Mouse (Mus musculus) stomach, postnatal 0 days (tissue): ENCODE results near the gene Abraxas1. TPM values are rescaled to one million over a fixed set of nuclear protein-coding genes. Genes with fewer than 3 reads are reported as not detected.
A peak's percentile ranks its signal among the peaks of the same experiment; 100 is the strongest.

ENCODE experiments used
- ATAC-seq: fragments of 200-750 bp; cut with Nextera tagmentation; 2 replicates; pipeline ENCODE4 v1.8.0; 2017; ENCODE audit not compliant: low FRiP score, low TSS enrichment
- DNase-seq: peaks from one replicate; pipeline ENCODE4 v3.0.0-alpha.2; 2016; ENCODE audit warnings: low spot score
- H3K27ac ChIP-seq: fragments of 300-500 bp; sonication (generic); replicated peaks from 2 replicates; pipeline ENCODE4 v1.5.1; 2014; ENCODE audit warnings: mild to moderate bottlenecking, control low read depth
- H3K27me3 ChIP-seq: fragments of 300-500 bp; sonication (generic); 2 replicates; pipeline ENCODE4 v1.6.1; 2014; ENCODE audit warnings: low read length; ENCODE audit not compliant: control insufficient read depth, insufficient read depth
- H3K36me3 ChIP-seq: fragments of 300-500 bp; sonication (generic); 2 replicates; pipeline ENCODE4 v1.6.1; 2014; ENCODE audit warnings: low read length, mixed read lengths; ENCODE audit not compliant: control insufficient read depth, insufficient read depth
- H3K4me1 ChIP-seq: fragments of 300-500 bp; sonication (generic); replicated peaks from 2 replicates; pipeline ENCODE4 v1.6.1; 2014; ENCODE audit warnings: antibody characterized with exemption; ENCODE audit not compliant: control insufficient read depth, insufficient read depth
- H3K4me2 ChIP-seq: fragments of 300-500 bp; sonication (generic); replicated peaks from 2 replicates; pipeline ENCODE4 v1.6.1; 2014; ENCODE audit warnings: low read depth, mild to moderate bottlenecking, control low read depth, moderate library complexity
- H3K4me3 ChIP-seq: fragments of 300-500 bp; sonication (generic); 2 replicates; pipeline ENCODE4 v1.5.1; 2014; ENCODE audit warnings: low read depth, low read length, control low read depth
- H3K9ac ChIP-seq: fragments of 300-500 bp; sonication (generic); 2 replicates; pipeline ENCODE4 v1.6.1; 2014; ENCODE audit warnings: mild to moderate bottlenecking, low read length, control low read depth, mixed read lengths
- H3K9me3 ChIP-seq: fragments of 300-500 bp; sonication (generic); 2 replicates; pipeline ENCODE4 v1.6.1; 2016; ENCODE audit warnings: low read length; ENCODE audit not compliant: control insufficient read depth
- CTCF ChIP-seq: IDR thresholded peaks from 2 replicates; pipeline ENCODE4 v1.5.1; 2016; ENCODE audit warnings: antibody characterized with exemption, low read depth, mild to moderate bottlenecking, moderate library complexity
- EP300 ChIP-seq: optimal IDR thresholded peaks from 2 replicates; pipeline ENCODE3; 2016; ENCODE audit warnings: antibody characterized with exemption
- WGBS: fragments of 180-500 bp; shearing (Covaris S2); extraction: QIAGEN DNeasy Blood & Tissue Kit; methylation state at CpG from one replicate; pipeline ENCODE4 v1.1.7; 2014; 5-methylcytosine and 5-hydroxymethylcytosine counted together
- polyA plus RNA-seq: library from polyadenylated mRNA; unstranded; fragments of >200 nt; fragmentation: Nextera tagmentation; extraction: Ambion mirVana; gene quantifications from 2 replicates; pipeline ENCODE4 v1.2.1, GENCODE M21; 2015

Gene Abraxas1
- polyA plus RNA-seq, 1 experiment from 2014 or later = 13.0 TPM

DNA sequence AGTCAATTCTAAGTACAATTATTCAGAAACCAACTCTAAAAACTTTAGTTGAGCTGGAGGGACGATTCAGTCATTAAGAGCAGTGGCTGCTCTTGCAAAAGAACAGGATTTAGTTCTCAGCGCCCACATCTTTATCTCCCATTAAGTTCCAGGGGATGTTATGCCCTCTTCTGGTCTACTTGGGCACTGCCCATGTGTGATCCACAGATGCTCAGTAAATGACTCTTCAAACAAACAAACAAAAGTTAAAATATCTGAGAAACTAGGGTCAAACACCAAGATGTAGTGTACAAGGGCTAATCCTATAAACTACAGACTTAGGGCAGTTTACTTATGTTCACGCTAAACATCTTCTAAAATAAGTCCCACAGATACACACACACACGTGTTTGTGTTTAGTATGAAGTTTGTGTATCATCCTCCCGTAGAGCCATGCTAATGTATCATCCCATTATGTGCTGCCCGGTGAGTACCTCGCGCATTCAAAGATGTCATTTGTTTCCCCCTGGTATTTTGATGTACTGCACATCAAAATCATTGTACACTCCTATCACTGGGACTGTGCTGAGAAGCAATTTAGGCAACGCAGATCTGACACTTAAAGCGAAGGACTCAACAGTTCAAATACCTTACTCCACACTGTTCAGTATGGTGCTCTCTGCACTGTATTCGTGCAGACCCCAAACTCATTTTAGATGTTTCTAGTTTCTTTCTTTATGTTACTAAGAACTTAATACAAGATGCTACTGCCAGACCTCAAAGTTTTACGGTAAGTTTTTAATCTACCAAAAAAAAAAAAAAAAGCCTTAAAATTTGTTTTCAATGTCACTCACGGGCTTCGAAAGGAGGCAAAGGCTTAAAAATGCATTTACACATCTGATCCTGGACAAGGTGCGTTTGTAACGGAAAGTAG lies 941 bp downstream of the Abraxas1 start:
- WGBS = 28% methylated on average over 16 of the region's 16 CpGs
- peak overlapping the region; percentile 97 for H3K4me2 ChIP-seq

DNA sequence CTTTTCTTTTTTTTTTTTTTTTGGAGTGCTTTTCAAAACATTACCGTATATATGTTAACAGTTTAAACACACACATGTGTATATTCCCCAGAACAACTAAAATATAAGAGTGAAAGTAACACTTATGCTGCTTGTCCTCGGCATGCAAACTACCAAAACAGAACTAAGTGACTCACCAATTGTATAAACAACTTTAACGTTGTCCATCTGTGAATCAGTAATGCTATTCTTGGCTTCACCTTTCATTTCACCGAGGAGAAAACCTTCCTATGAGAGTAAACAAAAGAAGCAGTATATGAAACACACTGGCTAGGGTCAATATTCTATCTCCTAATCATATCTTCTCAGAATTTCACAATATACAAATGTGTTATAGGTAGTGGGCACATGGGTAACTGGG lies 2.4 kb downstream of the Abraxas1 start:
- no peak overlapping the region for H3K4me2 ChIP-seq
- WGBS = 37% methylated on average over 4 of the region's 4 CpGs
- no peaks in the 10 kb centered on the region for H3K36me3 ChIP-seq
- H3K9me3 ChIP-seq = no peaks in the 10 kb centered on the region
- TF ChIP-seq CTCF (no peak), EP300 (no peak)
- no peak overlapping the region for H3K9ac ChIP-seq
- H3K4me1 ChIP-seq = no peaks in the 10 kb centered on the region
- no peak for DNase-seq
- no peak overlapping the region for H3K27ac ChIP-seq
- no peak for ATAC-seq
- no peak overlapping the region for H3K4me3 ChIP-seq
- H3K27me3 ChIP-seq = no peaks in the 10 kb centered on the region

More for the DNA sequence above, 941 bp downstream of the Abraxas1 start:
- Histone ChIP-seq H3K9me3 (no peaks in the 10 kb centered on the region), H3K9ac (peak overlapping the region; percentile 92), H3K36me3 (no peaks in the 10 kb centered on the region), H3K4me1 (no peaks in the 10 kb centered on the region), H3K27me3 (no peaks in the 10 kb centered on the region), H3K4me3 (peak overlapping the region; percentile 86), H3K27ac (peak overlapping the region; percentile 73; the same call in 1 of the 2 replicates)
- TF ChIP-seq CTCF = peak; percentile 55
- no peak for TF ChIP-seq EP300
- DNase-seq (no peak), ATAC-seq (no peak)

DNA sequence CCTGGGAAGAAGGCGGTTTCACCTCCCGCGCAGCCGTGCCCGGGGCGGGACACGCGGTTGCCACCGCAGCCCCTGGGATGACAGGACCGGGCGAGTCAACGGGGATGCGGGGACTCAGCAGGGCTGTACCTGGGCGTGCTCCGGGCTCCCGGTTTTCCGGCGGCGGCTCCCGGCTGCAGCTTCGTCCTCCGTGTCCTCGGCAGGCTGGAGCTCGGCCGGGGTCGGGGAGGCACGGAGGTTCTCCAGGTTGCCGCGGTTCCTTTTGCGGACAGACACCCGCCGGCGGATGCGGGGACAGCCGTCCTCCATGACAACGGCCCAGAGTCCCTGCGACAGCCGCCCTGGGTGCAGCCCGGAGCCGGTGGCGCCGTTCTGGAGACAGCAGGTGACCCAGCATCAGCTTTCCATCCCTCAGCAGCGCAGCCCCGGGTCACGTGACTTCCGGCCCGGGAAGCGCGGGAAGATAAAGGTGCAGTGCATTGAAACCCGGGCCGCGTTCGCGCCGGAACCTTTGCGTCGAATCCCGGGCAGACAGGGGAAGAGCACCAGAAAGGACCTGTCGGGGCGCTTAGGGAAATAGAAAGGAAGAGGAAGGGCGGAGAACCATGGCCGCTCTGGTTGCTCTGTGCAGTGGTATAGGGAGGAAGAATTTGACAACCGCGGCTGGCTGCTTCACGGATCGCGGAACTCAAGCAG lies 22.5 kb downstream of the Abraxas1 start, which contains the start of the genes Helq and Mrps18c:
Gene Helq, minus strand, starts transcription at position 434 of the 696 bp plus-strand sequence.
Gene Mrps18c, plus strand, starts transcription at position 463 of the 696 bp plus-strand sequence.
- Histone ChIP-seq H3K4me3 (peak within 1 kb of the TSS; percentile 79), H3K36me3 (0 out of 2 replicates have a peak, but pooled peaks cover 2% of the 10 kb centered on the region), H3K9me3 (no peaks in the 10 kb centered on the region), H3K4me1 (no peaks in the 10 kb centered on the region), H3K27ac (0 out of 2 replicates have a peak within 1 kb of the TSS, but pooled peaks have one; percentile 49), H3K4me2 (peak within 1 kb of the TSS; percentile 96), H3K9ac (peak within 1 kb of the TSS; percentile 73), H3K27me3 (no peaks in the 10 kb centered on the region)
- ATAC-seq (peak; percentile 96), DNase-seq (peak; percentile 94)
- TF ChIP-seq EP300 (no peak), CTCF (peak; percentile 20; the same call in 1 of the 2 replicates)
- WGBS = under 1% methylated on average over 67 of the region's 67 CpGs

DNA sequence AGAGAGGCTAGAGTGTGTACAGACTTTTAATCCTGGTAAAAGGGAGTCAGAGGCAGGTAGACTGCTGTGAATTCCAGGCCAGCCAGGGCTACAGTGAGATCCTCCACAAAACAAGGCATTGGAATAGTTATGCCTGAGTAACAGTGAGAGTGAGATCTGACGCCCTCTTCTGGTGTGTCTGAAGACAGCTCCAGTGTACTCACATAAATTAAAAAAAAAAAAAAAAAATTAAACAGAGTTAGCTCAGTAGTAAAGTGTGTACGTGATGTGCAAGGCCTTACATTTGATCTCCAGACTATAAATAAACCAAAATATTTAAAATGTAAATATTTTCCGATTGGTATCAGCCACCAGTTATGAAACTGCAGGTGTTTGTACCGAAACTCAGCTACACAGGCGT lies 26.7 kb downstream of the Abraxas1 start:
- no peaks in the 10 kb centered on the region for H3K9me3 ChIP-seq
- DNase-seq (no peak), ATAC-seq (no peak)
- TF ChIP-seq EP300 (no peak), CTCF (no peak; the same call in 1 of the 2 replicates)
- H3K36me3 ChIP-seq = peaks cover 5% of the 10 kb centered on the region; the same call in 1 of the 2 replicates
- 62% methylated on average over 5 of the region's 5 CpGs for WGBS
- H3K9ac ChIP-seq = no peak overlapping the region
- no peak overlapping the region for H3K27ac ChIP-seq
- no peaks in the 10 kb centered on the region for H3K4me1 ChIP-seq
- no peak overlapping the region for H3K4me2 ChIP-seq
- no peak overlapping the region for H3K4me3 ChIP-seq
- no peaks in the 10 kb centered on the region for H3K27me3 ChIP-seq

DNA sequence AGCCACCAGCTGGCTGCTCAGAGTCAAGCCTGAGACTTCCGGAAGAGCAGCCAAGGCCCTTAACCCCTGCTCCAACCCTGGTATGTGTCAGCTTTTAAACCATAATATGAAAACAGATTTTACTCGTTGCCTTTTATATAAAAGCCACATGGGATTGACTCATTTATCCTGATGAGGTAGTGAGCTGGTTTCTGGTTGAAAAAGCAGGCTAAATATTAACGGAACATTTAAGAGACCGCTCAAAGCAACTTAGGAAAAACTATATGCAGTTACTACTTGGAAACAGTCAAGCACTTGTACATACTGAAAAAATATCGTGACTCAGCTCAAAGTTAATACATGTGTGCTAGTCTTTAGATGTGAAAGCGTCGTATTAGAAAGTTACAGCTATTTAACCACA lies 28.5 kb downstream of the Abraxas1 start:
- WGBS = 79% methylated on average over 7 of the region's 7 CpGs
- no peak overlapping the region for H3K4me3 ChIP-seq
- H3K27me3 ChIP-seq = no peaks in the 10 kb centered on the region
- H3K4me2 ChIP-seq = no peak overlapping the region
- TF ChIP-seq EP300 (no peak), CTCF (no peak)
- H3K9me3 ChIP-seq = no peaks in the 10 kb centered on the region
- H3K9ac ChIP-seq = no peak overlapping the region
- DNase-seq = no peak
- ATAC-seq = no peak
- no peak overlapping the region for H3K27ac ChIP-seq
- peaks cover 5% of the 10 kb centered on the region for H3K36me3 ChIP-seq
- H3K4me1 ChIP-seq = no peaks in the 10 kb centered on the region
